Mouse (Mus musculus): Measurements from ENCODE around the gene Dtx4.

DNA sequence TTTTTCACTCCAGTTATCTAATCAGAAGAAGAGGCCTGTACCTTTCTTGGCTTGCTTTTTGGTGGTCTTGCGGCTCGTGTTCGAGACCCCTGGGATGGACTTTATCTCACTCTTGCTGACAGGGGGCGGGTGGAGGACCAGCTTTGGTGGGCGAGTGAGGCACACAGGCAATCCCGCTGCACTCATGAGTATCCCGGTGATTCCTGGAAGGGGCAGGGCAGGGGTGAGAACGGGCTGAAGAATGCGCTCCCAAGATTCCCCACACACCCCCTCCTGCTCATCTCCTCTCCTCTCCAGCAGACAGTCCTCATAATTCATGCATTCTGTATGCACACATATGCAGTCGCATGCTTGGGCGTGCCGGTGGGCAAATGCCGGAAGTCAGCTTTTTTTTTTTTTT, 16.0 kb downstream of the Dtx4 start:
- TF ChIP-seq CTCF (IDR thresholded peaks at IDR 0.05; ENCODE audit: insufficient read depth, low read depth, low read length), result no peak
- TF ChIP-seq POLR2A (IDR thresholded peaks at IDR 0.05; ENCODE audit: insufficient read depth, low read depth, low read length), result no peak

Measured in olfactory bulb, adult 2 months (tissue).